Comparison of ENCODE assay signal across 8 mouse cellular contexts in genomic region chr5:29378298-29379036, GRCm38 (mm10). TPM values are rescaled to one million over a fixed set of nuclear protein-coding genes. Genes with fewer than 3 reads are reported as not detected.
A peak's percentile ranks its signal among the peaks of the same experiment; 100 is the strongest.
DNase-seq lines count a peak whose midpoint lies in the region; ATAC-seq and TF ChIP-seq lines count a peak whose summit lies in the region.

Gene Lmbr1 (minus strand): TSS chr5:29378390.

- H3K9ac ChIP-seq in forebrain, embryonic 16.5 days (replicated peaks; ENCODE audit: low read depth, low read length): peak within 1 kb of the TSS; percentile 74
- peak within 1 kb of the TSS; percentile 81 for H3K9ac ChIP-seq in neural tube, embryonic 14.5 days (replicated peaks; ENCODE audit: low read depth, low read length)

- peak within 1 kb of the TSS; percentile 89 for H3K4me2 ChIP-seq in forebrain, embryonic 16.5 days (ENCODE audit: low read length)
- peak within 1 kb of the TSS; percentile 84 for H3K4me2 ChIP-seq in neural tube, embryonic 14.5 days (ENCODE audit: low read depth, low read length)

- peak within 1 kb of the TSS; percentile 90 for H3K27ac ChIP-seq in cerebellum, adult 2 months (ENCODE audit: insufficient read depth, low read length)
- H3K27ac ChIP-seq in forebrain, embryonic 16.5 days (ENCODE audit: low read length): peak within 1 kb of the TSS; percentile 56
- H3K27ac ChIP-seq in neural tube, embryonic 14.5 days (ENCODE audit: low read depth, low read length): peak within 1 kb of the TSS; percentile 87
- H3K27ac ChIP-seq in testis, adult 2 months (ENCODE audit: control insufficient read depth, insufficient read depth, low read depth, low read length): peak within 1 kb of the TSS; percentile 73

- peak; percentile 85 for DNase-seq in G1E (ENCODE audit: low spot score)
- DNase-seq in cerebellum, adult 2 months: peak; percentile 93 to 97
- peak; percentile 95 to 97 for DNase-seq in heart, postnatal 36 days
- DNase-seq in layer of hippocampus, adult 18-20 months (ENCODE audit: low spot score in 2 of 2): peak; percentile 89 to 95
- peak; percentile 93 to 94 for DNase-seq in lung, adult 18-20 months

- peaks cover 35% of the 10 kb centered on the region for H3K4me1 ChIP-seq in G1E (ENCODE audit: insufficient read depth, low read depth, low read length)
- no peaks in the 10 kb centered on the region for H3K4me1 ChIP-seq in cerebellum, adult 2 months (ENCODE audit: control insufficient read depth, insufficient read depth, low read length)
- H3K4me1 ChIP-seq in forebrain, embryonic 16.5 days (replicated peaks; ENCODE audit: control insufficient read depth, insufficient read depth, low read length): peaks cover 12% of the 10 kb centered on the region
- H3K4me1 ChIP-seq in neural tube, embryonic 14.5 days (ENCODE audit: control insufficient read depth, insufficient read depth, low read length): peaks cover 8% of the 10 kb centered on the region; the same call in 1 of the 2 replicates
- peaks cover 5% of the 10 kb centered on the region for H3K4me1 ChIP-seq in testis, adult 2 months (ENCODE audit: control insufficient read depth, insufficient read depth, low read length)

- H3K4me3 ChIP-seq in G1E (ENCODE audit: low read depth, low read length): peak within 1 kb of the TSS; percentile 94
- peak within 1 kb of the TSS; percentile 97 for H3K4me3 ChIP-seq in cerebellum, adult 2 months (replicated peaks; ENCODE audit: insufficient read depth, low read depth, low read length)
- peak within 1 kb of the TSS; percentile 73 for H3K4me3 ChIP-seq in forebrain, embryonic 16.5 days (replicated peaks; ENCODE audit: low read length)
- peak within 1 kb of the TSS; percentile 93 for H3K4me3 ChIP-seq in neural tube, embryonic 14.5 days (ENCODE audit: low read depth, low read length)
- peak within 1 kb of the TSS; percentile 94 for H3K4me3 ChIP-seq in testis, adult 2 months (ENCODE audit: control insufficient read depth, low read depth, low read length)

- no peaks in the 10 kb centered on the region for H3K27me3 ChIP-seq in G1E (ENCODE audit: insufficient read depth, low read length)
- no peaks in the 10 kb centered on the region for H3K27me3 ChIP-seq in cerebellum, adult 2 months (ENCODE audit: control insufficient read depth, insufficient read depth, low read length)
- H3K27me3 ChIP-seq in forebrain, embryonic 16.5 days (replicated peaks; ENCODE audit: control insufficient read depth, insufficient read depth, low read length): no peaks in the 10 kb centered on the region
- H3K27me3 ChIP-seq in neural tube, embryonic 14.5 days (ENCODE audit: control insufficient read depth, insufficient read depth, low read length): no peaks in the 10 kb centered on the region
- no peaks in the 10 kb centered on the region for H3K27me3 ChIP-seq in testis, adult 2 months (ENCODE audit: control insufficient read depth, insufficient read depth, low read length)

- peaks cover 9% of the 10 kb centered on the region for H3K36me3 ChIP-seq in G1E (replicated peaks)
- H3K36me3 ChIP-seq in forebrain, embryonic 16.5 days (ENCODE audit: control insufficient read depth, insufficient read depth): no peaks in the 10 kb centered on the region
- H3K36me3 ChIP-seq in neural tube, embryonic 14.5 days (ENCODE audit: control insufficient read depth, insufficient read depth, low read length): no peaks in the 10 kb centered on the region
- no peaks in the 10 kb centered on the region for H3K36me3 ChIP-seq in testis, adult 2 months (ENCODE audit: control insufficient read depth, insufficient read depth, low read length)

- peak; percentile 91 for TF ChIP-seq POLR2A in cerebellum, adult 2 months (IDR thresholded peaks at IDR 0.05; ENCODE audit: borderline replicate concordance, insufficient read depth, low read length)
- TF ChIP-seq POLR2A in testis, adult 2 months (IDR thresholded peaks at IDR 0.05; ENCODE audit: control insufficient read depth, low read depth, low read length): peak; percentile 89

- intact Hi-C loops in heart, postnatal 36 days (cut with DNase I): no loop called here

- peak; percentile 77 for ATAC-seq in G1E (ENCODE audit: extremely low read depth, insufficient number of reproducible peaks, low FRiP score, poor library complexity, severe bottlenecking)
- peak; percentile 98 for ATAC-seq in forebrain, embryonic 16.5 days
- ATAC-seq in neural tube, embryonic 14.5 days (ENCODE audit: low read depth): peak; percentile 99

- under 1% methylated on average over 40 of the region's 40 CpGs for WGBS in cerebellum, adult 2 months
- 1% methylated on average over 40 of the region's 40 CpGs for WGBS in forebrain, embryonic 16.5 days
- 1% methylated on average over 40 of the region's 40 CpGs for WGBS in neural tube, embryonic 14.5 days

- H3K9me3 ChIP-seq in G1E (replicated peaks): no peaks in the 10 kb centered on the region
- no peaks in the 10 kb centered on the region for H3K9me3 ChIP-seq in forebrain, embryonic 16.5 days (ENCODE audit: control insufficient read depth, low read length)
- no peaks in the 10 kb centered on the region for H3K9me3 ChIP-seq in neural tube, embryonic 14.5 days (ENCODE audit: control insufficient read depth, low read length)

- no peak for TF ChIP-seq CTCF in G1E (IDR thresholded peaks at IDR 0.05; ENCODE audit: low read depth, low read length)
- no peak for TF ChIP-seq CTCF in cerebellum, adult 2 months (IDR thresholded peaks at IDR 0.05; ENCODE audit: borderline replicate concordance, insufficient read depth, low read depth, low read length)
- TF ChIP-seq CTCF in testis, adult 2 months (IDR thresholded peaks at IDR 0.05; ENCODE audit: control insufficient read depth, insufficient read depth, insufficient replicate concordance, low read depth, low read length): no peak

RNA-seq across cellular contexts. Expression of gene Lmbr1, which starts in this region (rescaled TPM):
- 10.0 and 10.5 TPM in 2 replicates for total RNA-seq in G1E (2014; fragmentation: Nextera tagmentation)
- total RNA-seq in G1E (2017): 10.0 TPM in 2 replicates
- polyA plus RNA-seq in G1E (2012): 1.7 and 2.4 TPM in 2 replicates
- polyA plus RNA-seq in cerebellum, adult 2 months (2012; rRNA removed): 14.0 and 14.1 TPM in 2 replicates
- 30.7 and 31.5 TPM in 2 replicates for polyA plus RNA-seq in forebrain, embryonic 16.5 days (2015; fragmentation: Nextera tagmentation; extraction: Ambion mirVana)
- 10 to 100 TPM; 12.5 to 15.2 TPM for total RNA-seq in heart, postnatal 36 days (2021)
- 10 to 100 TPM; 29.3 to 29.5 TPM for total RNA-seq in layer of hippocampus, adult 18-20 months (2021)
- 43.5 and 46.2 TPM in 2 replicates for polyA plus RNA-seq in neural tube, embryonic 14.5 days (2014; fragmentation: Nextera tagmentation; extraction: Ambion mirVana)
- 14.7 and 20.6 TPM in 2 replicates for polyA plus RNA-seq in testis, adult 2 months (2012; rRNA removed)

Comparison
In these comparisons a context has a peak if more than half of its experiments do, and no peak if none do; other contexts are left out.
1. Peak in every context shown above with its lines: DNase-seq, ATAC-seq, H3K4me3 ChIP-seq and H3K27ac ChIP-seq.